Mouse (Mus musculus) heart, adult 9 months (tissue): Measurements from ENCODE around the gene Fibcd1.
A peak's percentile ranks its signal among the peaks of the same experiment; 100 is the strongest.

Experiments used
- DNase-seq, 2 experiments: peaks; one replicate each; pipeline ENCODE4 v3.0.0; 2022; ENCODE audit warnings: low spot score in 2 of 2

Fibcd1 gene

DNA sequence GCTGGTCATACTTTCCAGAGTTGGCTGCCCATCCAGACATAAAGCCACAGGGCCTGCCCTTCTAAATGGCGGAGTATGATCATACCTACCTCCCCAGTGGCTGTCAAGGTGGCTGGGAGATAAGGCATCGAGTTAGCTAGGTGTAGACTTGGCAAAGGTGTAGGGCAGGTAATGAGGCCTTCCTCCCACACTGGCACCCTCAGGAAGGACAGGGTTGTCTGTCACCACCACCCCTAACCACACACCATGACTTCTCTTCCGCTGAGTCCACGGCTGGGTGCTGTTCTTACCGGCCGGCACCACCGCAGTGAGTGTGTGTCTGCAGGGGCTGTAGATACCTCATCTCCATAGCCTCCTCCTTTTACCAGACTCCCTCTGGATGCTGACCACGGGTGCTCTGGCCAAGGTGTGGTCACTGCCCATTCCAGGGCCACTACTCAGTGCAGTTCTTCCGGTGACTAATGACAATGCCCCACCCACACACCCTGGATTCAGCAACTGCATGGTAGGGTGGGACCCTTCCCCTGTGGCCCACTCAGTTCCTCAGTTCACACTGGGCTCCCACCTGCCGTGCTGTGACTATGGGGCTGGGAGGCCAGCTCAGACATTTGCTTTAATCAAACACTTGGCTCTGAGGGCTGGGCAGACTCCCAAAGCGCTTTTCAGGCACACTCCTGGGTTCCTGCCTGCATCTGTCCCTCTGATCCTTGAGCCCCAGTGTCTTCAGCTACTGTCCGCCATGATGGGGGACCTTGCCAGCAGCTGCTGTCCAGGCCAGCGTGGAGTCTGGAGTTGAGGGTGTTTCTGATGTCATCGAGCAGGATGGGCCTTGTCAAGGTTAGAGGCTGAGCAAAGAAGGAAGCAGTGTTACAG, 34.5 kb downstream of the Fibcd1 start:
- DNase-seq: no peak

DNA sequence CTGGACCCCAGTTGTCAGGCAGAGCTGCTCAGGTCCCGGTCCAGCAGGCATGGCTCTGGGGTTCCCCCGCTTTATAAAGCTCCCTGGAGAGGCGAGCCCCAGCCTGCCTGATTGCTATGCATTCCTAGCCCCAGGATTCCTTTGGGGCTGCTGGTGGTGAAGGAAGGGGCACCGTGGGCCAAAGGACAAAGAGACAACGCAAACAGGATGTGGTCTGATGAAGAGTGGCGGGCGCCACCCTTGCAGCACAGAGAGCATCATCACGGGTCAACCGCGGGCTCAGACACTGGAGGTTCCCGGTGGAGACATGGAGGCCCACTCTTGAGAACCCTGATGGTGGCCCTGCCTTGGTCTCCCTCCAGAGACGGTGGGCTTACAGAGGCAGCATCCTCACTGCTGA, 35.4 kb downstream of the Fibcd1 start, which contains the start of gene Qrfp:
Qrfp (minus strand) TSS at position 137 of the 400 bp plus-strand sequence.
- DNase-seq: no peak

DNA sequence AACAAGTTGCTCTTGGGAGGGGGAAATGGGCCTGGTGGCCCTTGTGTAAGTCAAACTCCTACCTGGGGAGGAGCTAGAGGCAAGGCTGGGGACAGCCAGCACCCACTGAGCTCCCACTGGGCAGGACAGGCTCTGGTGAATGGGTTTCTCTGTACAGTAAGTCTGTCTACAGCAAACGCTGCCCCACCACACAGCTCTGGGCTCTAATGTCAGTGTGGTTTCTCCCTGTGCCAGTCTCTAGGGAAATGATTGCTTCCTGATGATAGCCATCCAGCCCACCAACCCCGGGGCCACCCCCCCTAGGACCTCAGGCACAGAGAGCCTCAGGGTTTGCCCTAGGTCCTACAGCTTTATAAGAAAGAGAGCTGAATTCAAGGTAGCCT, 36.5 kb downstream of the Fibcd1 start:
- no peak for DNase-seq

DNA sequence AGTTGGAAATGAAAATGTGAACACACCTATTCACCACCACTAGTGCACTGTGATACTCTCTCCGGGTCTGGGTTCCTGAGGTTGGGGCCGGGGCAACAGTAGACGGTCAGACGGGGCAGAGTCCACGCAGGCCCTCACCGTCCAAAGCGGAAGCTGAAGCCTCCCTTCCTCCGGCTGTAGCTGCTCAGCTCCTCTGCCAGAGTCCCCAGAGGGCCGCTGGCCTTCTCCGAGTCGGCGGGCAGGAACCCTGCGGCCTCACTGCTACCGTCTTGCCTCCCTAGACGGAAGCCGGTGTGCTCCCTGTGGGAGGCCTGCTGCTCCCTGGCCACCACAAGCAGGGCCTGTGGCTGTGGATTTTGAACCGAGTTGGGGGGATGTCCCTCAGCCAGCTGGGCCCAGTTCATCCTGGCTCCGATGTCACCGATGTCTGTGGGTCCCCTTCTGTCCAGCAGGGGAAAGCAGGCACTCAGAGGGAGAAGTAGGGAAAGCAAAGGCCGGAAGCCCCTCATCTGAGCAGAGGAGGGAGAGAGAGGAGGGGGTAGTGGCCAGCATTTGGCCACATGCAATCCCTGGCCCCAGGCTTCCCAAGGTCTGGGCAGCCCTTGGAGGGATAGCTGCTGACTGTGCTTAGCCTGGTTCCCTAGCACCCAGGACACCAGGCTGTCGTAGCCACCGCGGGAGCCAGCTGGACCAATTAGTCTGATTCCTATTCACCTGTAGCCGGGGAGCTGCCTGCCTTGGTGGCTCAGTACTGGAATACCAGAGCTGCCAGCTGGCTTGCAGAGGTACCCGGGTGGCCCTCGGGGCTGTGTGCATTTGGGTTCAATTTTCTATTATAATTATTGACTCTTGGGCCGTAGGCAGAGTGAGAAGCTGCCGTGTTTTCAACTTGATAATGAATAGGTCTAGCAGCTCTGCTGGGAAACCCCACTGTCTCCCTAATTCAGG, 37.1 kb downstream of the Fibcd1 start:
- no peak for DNase-seq

DNA sequence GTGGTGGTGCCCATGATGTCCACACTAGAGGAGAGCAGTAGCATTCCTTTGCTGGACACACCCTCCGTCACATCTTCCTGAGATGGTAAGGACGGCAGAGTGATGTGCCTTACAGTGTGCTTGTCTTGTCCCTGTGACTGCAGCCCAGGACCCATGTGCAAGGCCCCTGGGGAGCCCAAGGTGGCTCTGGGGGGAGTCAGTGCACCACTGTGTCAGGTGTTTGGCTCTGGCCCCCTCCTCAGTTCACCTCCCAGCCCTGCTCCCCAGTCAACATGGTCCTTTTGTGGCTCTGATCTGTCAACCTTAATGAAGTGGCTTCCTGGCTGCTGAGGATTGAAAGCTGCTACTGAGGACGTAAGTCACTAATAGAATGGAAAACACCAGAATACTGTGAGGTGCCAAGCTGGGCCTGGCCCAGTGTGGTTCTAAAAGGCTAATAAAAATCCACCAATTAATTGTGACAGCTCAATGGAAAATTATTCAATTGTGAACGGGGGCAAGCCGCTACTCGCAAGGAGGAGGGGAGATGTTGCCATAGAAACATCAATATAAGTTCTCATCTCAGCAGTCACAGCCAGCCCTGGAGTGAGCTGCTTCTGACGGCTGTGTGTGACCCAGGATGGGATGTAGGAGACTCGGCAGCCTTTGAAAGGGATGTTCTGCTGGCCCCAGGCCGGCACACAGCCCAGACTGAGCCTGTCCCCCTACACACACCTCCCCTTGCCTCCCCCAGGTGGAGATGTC, 39.0 kb downstream of the Fibcd1 start:
- DNase-seq: no peak

DNA sequence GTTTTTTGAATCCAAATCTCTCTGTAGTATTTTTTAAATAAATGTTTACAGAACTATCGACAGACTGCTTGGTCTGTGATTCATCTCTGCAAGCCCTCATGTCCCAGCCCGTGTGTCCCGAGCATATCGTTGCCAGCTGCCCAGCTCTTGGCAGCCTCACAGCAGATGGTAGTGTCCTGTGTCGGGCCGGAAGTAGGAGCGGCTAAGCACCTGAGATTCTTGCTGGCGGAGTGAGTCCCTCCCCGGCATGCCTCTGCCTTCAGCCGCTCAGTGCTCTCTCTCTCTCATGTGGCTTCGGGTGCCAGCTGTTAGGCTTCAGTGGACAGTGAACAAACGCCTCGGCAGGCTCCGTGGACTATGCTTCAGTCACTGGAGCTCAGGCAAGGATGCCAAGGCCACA, 42.3 kb downstream of the Fibcd1 start:
- no peak for DNase-seq

DNA sequence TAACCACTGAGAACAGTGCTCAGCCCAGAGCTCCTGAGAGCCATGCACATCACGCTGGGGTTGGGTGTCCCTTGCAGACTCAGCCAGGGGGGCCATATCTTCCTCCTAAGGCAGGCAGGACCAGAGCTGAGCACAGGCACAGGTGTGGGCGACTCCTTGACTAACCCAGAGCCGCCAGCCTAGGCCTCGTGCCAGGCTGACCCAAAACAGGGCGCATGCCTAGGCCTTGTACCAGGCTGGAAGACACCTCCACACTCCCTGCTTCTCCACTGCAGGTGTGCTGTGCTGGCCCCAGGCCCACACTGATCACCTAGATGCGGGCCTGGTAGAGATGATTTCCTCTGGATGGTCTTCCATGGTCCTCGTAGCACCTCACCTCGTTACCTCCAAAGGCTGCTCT, 43.0 kb downstream of the Fibcd1 start:
- DNase-seq: no peak

DNA sequence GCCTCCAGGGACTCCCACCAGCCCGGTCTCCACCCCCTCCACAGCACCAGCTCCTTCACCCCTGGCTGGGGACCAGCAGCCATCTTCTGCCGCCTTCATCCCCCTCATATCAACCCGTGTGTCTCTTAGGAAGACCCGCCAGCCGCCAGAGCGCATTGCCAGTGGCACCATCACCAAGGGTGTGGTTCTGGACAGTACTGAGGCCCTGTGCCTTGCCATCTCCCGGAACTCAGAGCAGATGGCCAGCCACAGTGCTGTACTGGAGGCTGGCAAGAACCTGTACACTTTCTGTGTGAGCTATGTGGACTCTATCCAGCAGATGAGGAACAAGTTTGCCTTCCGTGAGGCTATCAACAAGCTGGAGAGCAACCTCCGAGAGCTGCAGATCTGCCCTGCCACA, 44.4 kb downstream of the Fibcd1 start:
- DNase-seq: no peak

DNA sequence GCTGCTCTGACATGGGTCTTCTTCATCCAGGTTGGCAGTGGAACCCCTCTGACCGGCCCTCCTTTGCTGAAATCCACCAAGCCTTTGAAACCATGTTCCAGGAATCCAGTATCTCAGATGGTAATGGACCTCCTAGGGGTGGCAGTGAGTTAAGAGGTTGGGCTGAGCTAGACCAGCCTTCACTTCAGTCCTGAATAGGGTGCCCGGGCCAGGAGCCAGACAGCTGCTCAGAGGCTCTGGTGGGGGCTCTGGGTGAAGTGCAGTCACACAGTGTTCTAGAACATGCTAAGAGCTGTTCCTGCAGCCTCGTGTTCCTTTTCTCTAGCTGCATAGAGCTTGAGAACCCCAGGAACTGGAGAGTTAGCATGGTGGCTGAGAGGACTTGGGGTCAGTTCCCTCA, 48.9 kb downstream of the Fibcd1 start:
- DNase-seq: no peak

DNA sequence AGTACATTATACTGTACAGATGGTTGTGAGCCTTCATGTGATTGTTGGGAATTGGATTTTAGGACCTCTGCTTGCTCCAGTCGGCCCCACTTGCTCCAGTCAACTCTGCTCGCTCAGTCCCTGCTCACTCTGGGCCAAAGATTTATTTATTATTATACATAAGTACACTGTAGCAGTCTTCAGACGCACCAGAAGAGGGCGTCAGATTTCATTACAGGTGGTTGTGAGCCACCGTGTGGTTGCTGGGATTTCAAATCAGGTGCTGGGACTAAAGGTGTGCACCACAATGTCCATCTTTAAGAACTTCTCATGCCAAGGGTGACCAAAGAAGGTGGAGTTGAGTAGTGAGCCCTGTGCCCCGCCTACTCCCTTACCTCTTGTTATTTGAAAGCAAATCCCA, 53.2 kb downstream of the Fibcd1 start:
- no peak for DNase-seq

DNA sequence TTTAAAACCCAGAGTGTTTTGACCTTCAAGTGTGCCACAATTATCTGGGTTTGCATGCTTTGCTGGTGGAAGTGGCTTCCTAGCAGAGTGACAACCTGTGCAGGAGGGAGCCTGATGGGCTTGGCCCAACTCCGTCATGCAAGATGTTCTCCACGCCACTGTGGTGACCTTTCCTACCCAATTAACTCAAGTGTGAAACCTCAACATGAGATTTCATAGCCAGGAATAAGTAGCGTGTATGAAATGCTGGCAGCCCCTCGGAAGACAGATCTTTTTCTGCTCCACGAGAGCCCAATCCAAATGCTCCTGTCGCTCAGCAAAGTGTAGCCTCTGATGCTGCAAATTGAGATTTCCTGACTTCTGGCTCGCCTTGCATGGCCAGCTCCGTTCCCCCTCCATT, 54.5 kb downstream of the Fibcd1 start:
- DNase-seq: no peak

DNA sequence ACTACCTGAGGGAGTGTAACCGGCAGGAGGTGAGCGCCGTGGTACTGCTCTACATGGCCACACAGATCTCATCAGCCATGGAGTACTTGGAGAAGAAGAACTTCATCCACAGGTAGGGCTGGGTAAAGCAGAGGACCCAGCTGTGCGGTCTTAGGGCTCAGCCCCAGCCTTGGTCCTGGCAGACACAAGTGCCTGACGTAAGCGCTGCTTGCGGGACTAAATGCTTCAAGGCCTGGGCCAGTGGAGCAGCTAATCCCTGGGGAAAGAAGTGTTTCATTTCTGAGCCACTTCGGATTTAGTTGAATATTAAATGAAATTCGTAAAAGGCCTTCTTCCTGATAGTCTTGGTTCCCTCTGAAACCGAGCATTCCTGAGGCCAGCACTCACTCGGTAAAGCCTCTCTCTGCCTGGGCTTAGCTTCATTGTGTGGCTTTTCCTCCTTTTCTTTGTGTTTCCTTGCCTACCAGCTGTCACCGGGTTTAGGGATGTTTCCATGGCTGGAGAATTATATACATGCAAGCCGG, 55.0 kb downstream of the Fibcd1 start:
- no peak for DNase-seq

DNA sequence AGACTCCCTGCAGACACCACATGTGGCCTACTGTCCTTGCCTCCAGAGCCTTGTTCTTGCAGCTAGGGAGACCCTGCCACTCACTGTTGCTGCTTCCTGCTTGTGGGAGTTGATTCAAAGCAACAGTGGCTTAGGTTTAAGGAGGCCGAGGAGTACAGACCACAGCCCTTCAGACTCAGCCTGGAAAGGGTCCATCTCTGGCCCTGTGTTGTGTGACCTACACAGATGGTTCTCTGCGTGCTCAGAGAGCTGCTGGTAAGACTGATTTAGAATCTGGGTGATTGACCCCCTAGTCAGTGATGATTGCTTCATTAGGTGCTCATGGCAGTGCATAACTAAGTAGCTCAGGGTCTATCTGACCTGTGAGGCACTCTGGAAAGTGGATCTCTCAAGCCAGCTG, 56.6 kb downstream of the Fibcd1 start:
- DNase-seq: no peak

DNA sequence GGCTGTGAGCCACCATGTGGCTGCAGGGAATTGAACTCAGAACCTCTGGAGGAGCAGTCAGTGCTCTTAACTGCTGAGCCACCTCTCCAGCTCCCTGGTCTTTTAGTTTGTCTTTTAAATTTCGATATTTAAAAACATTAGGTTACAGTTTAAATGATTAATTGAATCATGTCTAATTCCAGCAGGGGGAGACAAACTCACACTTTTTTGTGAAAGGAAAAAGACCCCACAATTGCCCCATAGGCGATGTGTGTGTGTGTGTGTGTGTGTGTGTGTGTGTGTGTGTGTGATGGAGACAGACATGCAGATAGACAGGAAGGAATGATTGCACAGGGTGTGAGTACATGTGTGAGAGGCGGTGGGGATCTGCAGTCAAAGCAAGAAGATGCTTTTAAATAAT, 57.6 kb downstream of the Fibcd1 start:
- no peak for DNase-seq

DNA sequence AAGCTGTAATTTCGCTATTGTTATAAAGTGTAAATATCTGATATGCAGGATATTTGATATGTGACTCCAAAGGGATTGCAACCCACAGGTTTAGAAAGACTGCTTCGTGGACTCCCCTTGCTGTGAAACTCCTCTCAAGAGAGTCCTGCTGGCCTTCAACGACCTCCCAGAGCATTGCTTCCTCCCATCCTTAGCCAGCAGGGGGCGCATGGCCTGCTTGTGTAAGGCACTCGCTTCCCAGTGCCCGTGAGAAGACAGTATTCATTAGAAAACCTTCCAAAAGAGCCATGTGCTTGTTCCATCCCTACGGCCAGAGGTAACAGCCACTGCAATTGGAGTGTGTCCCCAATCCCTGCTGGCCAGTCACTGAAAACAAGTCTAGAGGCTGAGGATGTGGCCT, 58.8 kb downstream of the Fibcd1 start:
- peak in 1 of 2 experiments; percentile 64 for DNase-seq

DNA sequence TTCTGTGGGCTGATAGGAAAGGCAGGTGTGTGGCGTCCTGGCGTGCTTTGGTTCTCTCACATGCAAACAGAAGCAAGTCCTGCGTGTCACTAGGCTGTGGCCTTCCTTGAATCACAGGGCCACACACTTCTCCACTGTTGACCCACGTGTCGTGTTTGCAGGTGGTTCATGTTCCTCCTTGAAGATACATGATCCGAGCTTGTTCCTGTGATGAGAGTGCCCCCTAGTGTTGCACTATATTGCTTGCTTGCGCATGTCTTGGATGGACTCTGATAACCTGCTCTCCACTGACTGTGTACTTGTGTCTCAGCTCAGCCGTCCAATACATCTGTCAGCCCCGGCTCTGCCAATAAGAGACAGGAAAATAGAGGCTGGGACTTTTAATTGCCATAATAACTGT, 60.7 kb downstream of the Fibcd1 start:
- peak; percentile 61 to 81 for DNase-seq

DNA sequence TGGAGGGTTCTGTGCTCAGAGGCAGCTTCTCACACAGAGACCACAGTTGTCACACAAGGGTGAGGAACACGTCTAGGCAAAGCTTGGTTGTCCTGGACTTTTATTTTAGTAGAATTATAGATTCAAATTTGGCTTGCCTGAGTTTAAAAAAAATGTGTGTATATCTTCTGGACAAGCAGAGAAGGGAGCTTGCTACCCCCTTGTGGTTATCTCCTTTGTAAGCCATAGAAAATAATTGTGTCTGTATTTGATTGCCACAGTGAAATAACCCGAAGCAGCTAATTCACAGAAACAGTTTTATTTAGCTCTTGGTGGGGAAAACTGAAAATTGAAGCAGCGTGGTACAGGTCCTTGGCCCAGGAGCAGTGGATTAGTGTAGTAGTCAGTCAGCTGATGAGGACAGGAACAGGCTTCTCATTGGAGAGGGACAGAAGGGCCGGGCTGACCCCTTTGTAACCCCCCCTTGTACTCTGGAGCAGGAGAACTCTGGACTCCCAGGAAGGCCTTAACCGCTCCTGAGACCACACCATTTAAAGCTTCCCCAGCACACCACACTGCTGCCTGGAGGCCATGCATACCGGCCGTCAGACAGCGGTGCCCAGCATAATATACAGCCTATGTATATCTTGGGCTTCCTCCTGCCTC, 62.7 kb downstream of the Fibcd1 start:
- DNase-seq: no peak

DNA sequence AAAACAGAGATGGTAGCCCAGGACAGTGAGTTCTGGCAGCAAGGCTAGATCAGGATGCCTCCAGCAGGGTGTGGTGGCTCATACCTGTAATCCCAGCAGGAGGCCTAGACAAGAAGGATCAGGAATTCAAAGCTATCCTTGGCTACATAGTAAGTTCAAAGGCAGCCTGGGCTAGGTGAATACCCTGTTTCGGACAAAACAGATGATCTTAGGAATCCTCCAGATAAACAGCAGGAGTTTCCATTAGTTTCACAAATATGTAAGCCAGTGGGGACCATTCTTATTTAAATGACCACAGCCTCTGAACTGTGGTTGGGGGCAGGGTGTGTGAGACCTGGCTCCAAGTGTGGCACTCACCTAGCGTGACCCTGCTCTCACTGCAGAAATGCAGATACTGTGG, 66.5 kb downstream of the Fibcd1 start:
- no peak for DNase-seq

DNA sequence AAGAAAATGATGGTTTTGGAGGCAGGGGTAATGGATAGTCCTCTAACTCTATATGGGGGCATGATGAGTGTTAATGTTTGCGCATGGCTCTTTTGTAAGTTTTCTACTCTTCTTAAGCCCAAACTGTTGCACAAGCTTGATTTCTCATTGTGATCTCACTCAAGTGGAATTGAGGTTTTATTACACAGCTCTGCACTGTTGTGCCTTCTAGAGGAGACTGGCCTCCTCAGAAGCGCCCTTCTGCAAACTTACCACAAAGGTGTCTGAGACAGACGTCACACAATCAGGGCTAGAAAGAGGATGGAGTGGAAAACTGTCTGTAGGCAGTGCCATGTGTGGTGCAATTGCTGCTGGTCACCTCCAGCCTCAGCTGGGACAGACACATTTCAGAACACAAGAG, 69.3 kb downstream of the Fibcd1 start:
- DNase-seq: no peak

DNA sequence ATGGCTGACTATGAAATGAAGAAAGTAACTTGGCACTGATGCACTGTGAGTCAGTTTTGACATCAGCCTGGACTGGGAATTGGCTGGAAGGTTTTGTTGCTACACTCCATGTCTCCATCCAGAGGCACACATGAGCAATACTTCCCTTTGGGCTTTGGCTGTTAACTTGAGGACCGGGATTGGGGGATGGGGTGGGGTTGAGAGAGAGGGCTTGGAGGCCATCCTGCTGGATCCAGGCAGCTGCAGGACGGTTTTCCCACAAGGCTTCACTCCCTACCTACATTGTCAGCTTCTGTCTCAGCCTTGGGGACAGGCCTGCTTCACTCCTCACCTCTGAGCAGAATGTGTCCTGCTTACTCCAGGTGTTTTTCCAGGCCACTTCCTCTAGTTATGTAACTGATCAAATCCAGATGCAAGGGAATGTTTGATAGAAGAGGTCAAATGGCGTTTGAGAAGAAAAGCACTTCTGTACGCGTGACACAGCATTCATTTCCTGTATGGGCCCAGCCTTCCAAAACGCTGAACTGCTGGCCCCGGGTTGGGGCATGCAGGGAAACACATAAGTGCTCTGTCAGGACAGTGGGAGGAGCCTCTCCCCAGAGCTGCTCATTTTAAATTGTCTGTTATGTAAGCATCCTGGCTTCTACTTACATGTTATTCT, 74.9 kb downstream of the Fibcd1 start:
- DNase-seq: peak; percentile 92 to 94

DNA sequence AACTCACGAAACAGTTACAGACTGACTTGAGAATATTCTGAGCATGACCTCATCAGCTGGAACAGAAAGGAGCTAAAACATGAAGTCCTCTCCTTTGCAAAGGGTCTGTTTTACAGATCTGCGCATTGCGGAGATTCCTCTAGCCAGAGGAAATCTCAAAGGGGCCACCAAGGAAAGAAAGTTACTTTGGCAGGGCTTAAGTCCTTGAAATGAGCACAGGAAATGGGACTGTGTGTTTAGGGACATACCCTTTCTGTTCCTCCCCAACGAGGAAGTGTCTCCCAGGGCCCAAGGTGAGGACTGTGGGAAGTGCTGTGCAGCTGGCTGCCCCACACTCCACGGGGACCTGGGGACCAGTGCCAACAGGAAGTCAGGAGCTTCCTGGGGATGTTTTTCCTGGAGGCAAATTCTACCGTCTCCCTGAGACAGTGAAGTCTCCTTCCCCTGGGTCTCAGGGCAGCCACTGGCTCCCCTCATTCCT, 76.1 kb downstream of the Fibcd1 start:
- DNase-seq: peak; percentile 87 to 92
